Mouse (Mus musculus) gastrocnemius, adult 2 months (tissue): ENCODE data around the gene Prss29. TPM values are rescaled to one million over a fixed set of nuclear protein-coding genes. Genes with fewer than 3 reads are reported as not detected.

Experiments used
- DNase-seq: peaks from one replicate; pipeline ENCODE4 v3.0.0; 2022
- H3K27ac ChIP-seq: fragments of 200-600 bp; 2 replicates; pipeline ENCODE4 v1.8.1; 2022; ENCODE audit warnings: mild to moderate bottlenecking
- H3K4me3 ChIP-seq: fragments of 200-600 bp; 2 replicates; pipeline ENCODE4 v1.8.1; 2022; ENCODE audit warnings: mild to moderate bottlenecking, moderate library complexity
- CTCF ChIP-seq: fragments of 200-600 bp; IDR thresholded peaks from 2 replicates; pipeline ENCODE4 v1.8.1; 2022; ENCODE audit warnings: antibody characterized with exemption, mild to moderate bottlenecking, moderate library complexity
- intact Hi-C: fragments of 180-260 bp; cut with DNase I; formaldehyde crosslinking; loops from one replicate; pipeline ENCODE4 v1.15.1; 2025
- total RNA-seq, 2 experiments: library from RNA; stranded (reverse); gene quantifications; 2 replicates each; pipeline ENCODE4 v1.2.3; 2021

Prss29 gene
- total RNA-seq, 2 experiments from 2014 or later: not detected

DNA sequence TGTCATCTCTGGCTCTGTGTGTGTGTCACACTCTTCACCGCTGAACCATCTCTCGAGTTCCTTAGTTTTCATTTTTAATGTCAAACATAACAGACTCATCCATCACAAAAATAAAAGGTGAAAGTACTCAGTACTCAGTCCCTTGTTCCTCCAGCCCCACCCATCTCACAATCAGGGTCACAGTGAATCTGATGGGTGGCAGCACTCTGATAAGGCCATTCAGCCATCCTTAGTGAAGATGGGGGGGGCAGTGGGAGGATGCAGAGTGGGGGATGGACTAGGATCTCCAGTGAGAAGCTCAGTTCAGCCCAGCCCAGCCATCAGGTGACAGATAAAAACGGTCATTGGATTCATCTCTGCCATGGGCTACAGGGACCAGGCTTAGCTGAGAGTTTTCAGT is 50.5 kb downstream of the Prss29 start, which contains the start of gene Tpsg1:
Tpsg1 (plus strand) TSS at position 301 of the 400 bp plus-strand sequence.
- intact Hi-C loops: no loop called here
- Histone ChIP-seq H3K27ac (no peak within 1 kb of the TSS), H3K4me3 (no peak within 1 kb of the TSS)
- DNase-seq: no peak
- no peak for TF ChIP-seq CTCF

Other genes with a start within 250 kb of the Prss29 start
- gene Tmem204, start 235.1 kb upstream of the Prss29 start, total RNA-seq: 10 to 100 TPM in 1 of 2 experiments, 1 to 10 TPM in 1; 8.3 to 21.5 TPM
- 10 to 100 TPM in 1 of 2 experiments, 1 to 10 TPM in 1; 4.5 to 11.4 TPM for gene Telo2, start 202.7 kb upstream of the Prss29 start, total RNA-seq
- gene Ptx4, start 197.9 kb upstream of the Prss29 start, total RNA-seq: 1 to 10 TPM; 2.2 to 6.1 TPM
- gene Clcn7, start 185.3 kb upstream of the Prss29 start, total RNA-seq: 10 to 100 TPM; 16.2 to 19.2 TPM
- gene Ccdc154, start 156.2 kb upstream of the Prss29 start, total RNA-seq: not detected
- not detected for gene Gm38655, start 143.2 kb upstream of the Prss29 start, total RNA-seq
- gene BC003965, start 134.1 kb upstream of the Prss29 start, total RNA-seq: 10 to 100 TPM; 11.4 to 18.3 TPM
- 1 to 10 TPM; 5.5 to 5.7 TPM for gene Unkl, start 130.3 kb upstream of the Prss29 start, total RNA-seq
- 10 to 100 TPM; 14.9 to 16.5 TPM for gene Gnptg, start 78.5 kb upstream of the Prss29 start, total RNA-seq
- 10 to 100 TPM; 16.3 to 17.5 TPM for gene Tsr3, start 78.5 kb upstream of the Prss29 start, total RNA-seq
- gene Baiap3, start 62.3 kb upstream of the Prss29 start, total RNA-seq: under 1 TPM in 1 of 2 experiments, not detected in 1; 0.08 TPM
- gene Ube2i, start 44.0 kb upstream of the Prss29 start, total RNA-seq: 10 to 100 TPM; 59.4 to 68.5 TPM
- under 1 TPM; 0.20 to 0.70 TPM for gene Prss34, start 20.3 kb upstream of the Prss29 start, total RNA-seq
- not detected for gene Prss28, start 10.0 kb upstream of the Prss29 start, total RNA-seq
- 1 to 10 TPM; 1.0 to 2.2 TPM for gene Tpsab1, start 26.9 kb downstream of the Prss29 start, total RNA-seq
- 1 to 10 TPM; 1.9 to 4.7 TPM for gene Tpsb2, start 47.7 kb downstream of the Prss29 start, total RNA-seq
- under 1 TPM in 1 of 2 experiments, not detected in 1; 0.48 TPM for gene Tpsg1, start 50.6 kb downstream of the Prss29 start, total RNA-seq
- 1 to 10 TPM in 1 of 2 experiments, under 1 TPM in 1; 0.94 to 1.7 TPM for gene Cacna1h, start 115.1 kb downstream of the Prss29 start, total RNA-seq
- not detected for gene Tekt4, start 136.0 kb downstream of the Prss29 start, total RNA-seq
- not detected for gene Sstr5, start 178.6 kb downstream of the Prss29 start, total RNA-seq